Mouse (Mus musculus): ENCODE measurements at regions not wholly inside any gene's neighbourhood (a gene's known extent, or its start where the extent isn't known, plus 50 kb on each side); places are given as distances from the start of the nearest gene placed in this dataset.

DNA sequence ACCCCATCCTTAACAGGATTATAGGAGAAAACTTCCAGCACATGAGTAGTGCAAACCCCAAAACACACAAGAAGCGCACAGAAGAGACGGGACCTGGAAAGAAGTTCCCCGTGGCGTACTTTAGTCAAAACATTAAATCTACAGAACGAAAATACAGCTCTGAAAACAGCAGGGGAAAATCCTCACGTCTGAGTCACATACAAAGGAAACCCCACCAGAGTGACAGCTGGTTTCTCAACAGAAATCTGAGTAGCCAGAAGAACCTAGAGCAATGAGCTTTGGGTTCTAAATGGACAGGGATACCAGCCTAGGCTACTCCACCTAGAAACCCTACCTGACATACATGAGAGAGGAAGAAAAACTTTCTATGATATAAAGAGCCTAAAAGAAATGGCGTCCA is 234.0 kb upstream of the Hs6st1 start:
- Histone ChIP-seq H3K36me3 (ENCODE audit: control insufficient read depth in 1 of 2, insufficient read depth in 2 of 2, low read length in 2 of 2) (no peaks in the 10 kb centered on the region), H3K27me3 (ENCODE audit: control insufficient read depth in 1 of 2, insufficient read depth in 2 of 2, low read length in 2 of 2) (peaks cover 0 to 2% of the 10 kb centered on the region in 2 experiments; a peak in 3 of 4 replicates), H3K9ac (ENCODE audit: control insufficient read depth, low read depth, low read length, poor library complexity, severe bottlenecking) (no peak overlapping the region), H3K27ac (ENCODE audit: control insufficient read depth, low read depth, low read length) (no peak overlapping the region), H3K79me2 (ENCODE audit: control insufficient read depth, insufficient read depth, low read length, poor library complexity) (no peaks in the 10 kb centered on the region), H3K9me3 (replicated peaks; ENCODE audit: insufficient read depth, low read length) (no peaks in the 10 kb centered on the region), H3K4me1 (ENCODE audit: control insufficient read depth in 1 of 2, insufficient read depth in 2 of 2, low read length in 2 of 2) (no peaks in the 10 kb centered on the region), H3K4me3 (ENCODE audit: control insufficient read depth in 1 of 2, insufficient read depth in 1 of 2, low read depth in 2 of 2, low read length in 2 of 2) (no peak overlapping the region)
- no peak for DNase-seq (ENCODE audit: low read depth, low spot score)
- TF ChIP-seq MYB (IDR thresholded peaks at IDR 0.05; ENCODE audit: low read depth, low read length), result no peak
- no peak for TF ChIP-seq MAFK (IDR thresholded peaks at IDR 0.05; ENCODE audit: borderline replicate concordance, low read depth, low read length)
- no peak for TF ChIP-seq KAT2A (conservative IDR thresholded peaks at IDR 0.05; ENCODE audit: low read depth, low read length)
- TF ChIP-seq CHD1 (IDR thresholded peaks at IDR 0.05; ENCODE audit: low read depth, low read length), result no peak
- TF ChIP-seq USF2 (IDR thresholded peaks at IDR 0.05; ENCODE audit: borderline replicate concordance in 1 of 2, insufficient read depth in 1 of 2, low read depth in 1 of 2, low read length in 2 of 2), result no peak
- TF ChIP-seq UBTF (IDR thresholded peaks at IDR 0.05; ENCODE audit: borderline replicate concordance, insufficient read depth, low read depth, low read length), result no peak
- no peak for TF ChIP-seq USF1 (IDR thresholded peaks at IDR 0.05; ENCODE audit: low read depth, low read length)
- TF ChIP-seq MAZ (IDR thresholded peaks at IDR 0.05; ENCODE audit: low read depth, low read length), result no peak
- TF ChIP-seq RCOR1 (IDR thresholded peaks at IDR 0.05; ENCODE audit: low read depth, low read length), result no peak
- no peak for TF ChIP-seq EP300 (IDR thresholded peaks at IDR 0.05; ENCODE audit: low read depth in 1 of 2, low read length in 2 of 2)
- TF ChIP-seq MAX (IDR thresholded peaks at IDR 0.05; ENCODE audit: low read length), result no peak
- TF ChIP-seq GABPA (IDR thresholded peaks at IDR 0.05; ENCODE audit: low read depth, low read length), result no peak
- no peak for TF ChIP-seq MEF2A (IDR thresholded peaks at IDR 0.05; ENCODE audit: extremely low read depth, insufficient replicate concordance, low read depth, low read length, poor library complexity, severe bottlenecking)
- no peak for TF ChIP-seq TAL1 (IDR thresholded peaks at IDR 0.05; ENCODE audit: low read length)
- no peak for TF ChIP-seq MXI1 (IDR thresholded peaks at IDR 0.05; ENCODE audit: low read depth, low read length)
- no peak for TF ChIP-seq HCFC1 (IDR thresholded peaks at IDR 0.05; ENCODE audit: low read depth, low read length)
- TF ChIP-seq E2F4 (IDR thresholded peaks at IDR 0.05; ENCODE audit: borderline replicate concordance, low read depth, low read length), result no peak
- TF ChIP-seq ZMIZ1 (IDR thresholded peaks at IDR 0.05; ENCODE audit: low read depth, low read length), result no peak
- TF ChIP-seq POLR2AphosphoS2 (IDR thresholded peaks at IDR 0.05; ENCODE audit: low read length), result no peak

- Histone ChIP-seq H3K36me3 (ENCODE audit: control insufficient read depth in 1 of 2, insufficient read depth in 2 of 2, low read length in 2 of 2) (no peaks in the 10 kb centered on the region), H3K27me3 (ENCODE audit: control insufficient read depth in 1 of 2, insufficient read depth in 2 of 2, low read length in 2 of 2) (peaks cover 0 to 2% of the 10 kb centered on the region in 2 experiments; a peak in 2 of 4 replicates), H3K4me3 (ENCODE audit: control insufficient read depth in 1 of 2, insufficient read depth in 1 of 2, low read depth in 2 of 2, low read length in 2 of 2) (no peak overlapping the region), H3K9ac (ENCODE audit: control insufficient read depth, low read depth, low read length, poor library complexity, severe bottlenecking) (no peak overlapping the region), H3K27ac (ENCODE audit: control insufficient read depth, low read depth, low read length) (no peak overlapping the region), H3K4me1 (ENCODE audit: control insufficient read depth in 1 of 2, insufficient read depth in 2 of 2, low read length in 2 of 2) (no peaks in the 10 kb centered on the region), H3K79me2 (ENCODE audit: control insufficient read depth, insufficient read depth, low read length, poor library complexity) (no peaks in the 10 kb centered on the region), H3K9me3 (replicated peaks; ENCODE audit: insufficient read depth, low read length) (no peaks in the 10 kb centered on the region)
- DNase-seq (ENCODE audit: low read depth, low spot score), result no peak
- TF ChIP-seq KAT2A (conservative IDR thresholded peaks at IDR 0.05; ENCODE audit: low read depth, low read length), result no peak
- no peak for TF ChIP-seq HCFC1 (IDR thresholded peaks at IDR 0.05; ENCODE audit: low read depth, low read length)
- no peak for TF ChIP-seq ETS1 (IDR thresholded peaks at IDR 0.05; ENCODE audit: low read depth, low read length)
- no peak for TF ChIP-seq ZC3H11A (IDR thresholded peaks at IDR 0.05; ENCODE audit: low read depth, low read length)
- no peak for TF ChIP-seq SIN3A (IDR thresholded peaks at IDR 0.05; ENCODE audit: low read length)
- TF ChIP-seq UBTF (IDR thresholded peaks at IDR 0.05; ENCODE audit: borderline replicate concordance, insufficient read depth, low read depth, low read length), result no peak
- TF ChIP-seq EP300 (IDR thresholded peaks at IDR 0.05; ENCODE audit: low read depth in 1 of 2, low read length in 2 of 2), result no peak
- TF ChIP-seq NRF1 (IDR thresholded peaks at IDR 0.05; ENCODE audit: insufficient read depth, low read depth, low read length, poor library complexity, severe bottlenecking), result no peak
- no peak for TF ChIP-seq MAX (IDR thresholded peaks at IDR 0.05; ENCODE audit: low read length)
- TF ChIP-seq GABPA (IDR thresholded peaks at IDR 0.05; ENCODE audit: low read depth, low read length), result no peak
Observed at GRCm38 (mm10) chr1:35836552-35836951, 231.6 kb upstream of the Hs6st1 start.
